Mouse (Mus musculus): ENCODE results near the gene Uba52.
A peak's percentile ranks its signal among the peaks of the same experiment; 100 is the strongest.

GRCm38 (mm10) chr8:70506328-70507026 lies 4.1 kb downstream of the Uba52 start, which contains the start of gene Rex1bd:
- TF ChIP-seq CTCF (IDR thresholded peaks at IDR 0.05; ENCODE audit: low read depth, low read length) (peak; percentile 74), POLR2AphosphoS5 (IDR thresholded peaks at IDR 0.05; ENCODE audit: insufficient replicate concordance, low read depth, low read length) (no peak; the same call in 1 of the 2 replicates), GATA1 (IDR thresholded peaks at IDR 0.05; ENCODE audit: borderline replicate concordance, low read length) (no peak), TAL1 (conservative IDR thresholded peaks at IDR 0.05; ENCODE audit: low read depth, low read length) (no peak)
